Mouse (Mus musculus) cortical plate, adult 2 months (tissue): ENCODE data around the gene Sdc4.

Source experiments
- CTCF ChIP-seq: fragments of 200-500 bp; IDR thresholded peaks from 2 replicates; pipeline ENCODE4 v1.5.1; 2011; ENCODE audit warnings: mild to moderate bottlenecking, control low read depth, low read length; ENCODE audit not compliant: insufficient read depth; ENCODE audit errors: extremely low read depth
- POLR2A ChIP-seq: fragments of 200-500 bp; IDR thresholded peaks from 2 replicates; pipeline ENCODE4 v1.6.1; 2011; ENCODE audit warnings: mild to moderate bottlenecking, low read length, control low read depth; ENCODE audit not compliant: insufficient read depth; ENCODE audit errors: extremely low read depth

GRCm38 (mm10) chr2:164426121-164426520 lies 17.6 kb downstream of the Sdc4 start:
- TF ChIP-seq POLR2A (no peak), CTCF (no peak)
